Mouse (Mus musculus) liver, postnatal 0 days (tissue): ENCODE results near the gene Rad23a.

ENCODE experiments used
- CTCF ChIP-seq: sonication (generic); IDR thresholded peaks from 2 replicates; pipeline ENCODE4 v1.5.1; 2016; ENCODE audit warnings: antibody characterized with exemption, low read depth
- EP300 ChIP-seq: IDR thresholded peaks from 2 replicates; pipeline ENCODE4 v1.6.1; 2016; ENCODE audit warnings: antibody characterized with exemption, low read depth, mild to moderate bottlenecking

GRCm38 (mm10) chr8:84789855-84790486 is 50.5 kb downstream of the Rad23a start:
- no peak for TF ChIP-seq CTCF
- TF ChIP-seq EP300, result no peak
